Mouse (Mus musculus): ENCODE data around the gene Lbx2. TPM values are rescaled to one million over a fixed set of nuclear protein-coding genes. Genes with fewer than 3 reads are reported as not detected.
A peak's percentile ranks its signal among the peaks of the same experiment; 100 is the strongest.

Lbx2 gene
- total and polyA plus RNA-seq, 2 experiments from 2014 or later: 0.33 TPM; not detected in 1

DNA sequence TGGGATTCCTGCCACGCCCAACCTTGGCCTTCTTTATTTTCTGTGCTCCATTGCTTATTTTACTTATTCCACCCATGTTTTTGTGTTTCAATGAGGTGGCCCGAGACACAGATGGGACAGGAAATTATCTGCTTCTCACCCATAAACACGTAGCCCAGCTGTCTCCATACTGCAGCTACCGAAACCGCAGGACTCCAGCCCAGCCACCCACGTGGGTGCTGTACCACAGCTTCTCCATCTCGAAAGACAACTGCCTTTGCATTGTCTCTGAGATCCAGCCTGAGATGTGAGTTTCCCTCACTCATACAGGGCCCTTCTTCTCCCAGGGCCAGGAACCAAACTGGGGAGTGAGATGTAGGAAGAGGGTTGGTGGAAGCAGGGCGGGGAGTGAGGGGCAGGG is 20.2 kb upstream of the Lbx2 start:
- no peak for TF ChIP-seq CTCF (IDR thresholded peaks at IDR 0.05; ENCODE audit: low read depth)
- H3K4me3 ChIP-seq (ENCODE audit: low read depth, low read length): no peak overlapping the region
- no peak overlapping the region for H3K4me2 ChIP-seq (ENCODE audit: low read depth)
- WGBS: 43% methylated on average over 8 of the region's 8 CpGs
- peaks cover 52% of the 10 kb centered on the region for H3K27me3 ChIP-seq (ENCODE audit: insufficient read depth, low read length)
- no peak overlapping the region for H3K27ac ChIP-seq (ENCODE audit: low read depth, low read length)
- H3K9me3 ChIP-seq (ENCODE audit: low read length): no peaks in the 10 kb centered on the region
- no peaks in the 10 kb centered on the region for H3K36me3 ChIP-seq (ENCODE audit: insufficient read depth)
- no peak overlapping the region for H3K9ac ChIP-seq
- DNase-seq: no peak
- no peak for ATAC-seq
- H3K4me1 ChIP-seq (ENCODE audit: insufficient read depth): no peaks in the 10 kb centered on the region

DNA sequence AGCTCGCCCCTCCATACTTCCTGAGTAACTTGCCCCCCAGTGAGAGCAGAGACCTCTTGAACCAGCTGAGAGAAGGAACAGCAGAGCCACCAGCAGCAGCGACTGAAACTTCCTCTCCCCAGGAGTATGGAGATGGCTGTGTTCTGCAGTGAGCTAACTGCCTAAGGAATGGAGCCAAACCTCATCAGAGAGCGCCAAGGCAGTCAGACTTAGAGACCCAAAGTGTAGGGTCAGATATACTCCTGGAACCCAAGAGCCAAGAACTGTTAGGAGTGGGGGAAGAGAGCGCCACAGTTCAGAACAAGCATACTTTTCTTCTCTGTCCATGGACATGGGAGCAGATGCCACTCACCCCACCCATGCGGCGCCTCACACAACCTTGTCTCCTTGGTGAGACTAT is 19.7 kb upstream of the Lbx2 start:
- Histone ChIP-seq H3K27me3 (ENCODE audit: insufficient read depth, low read length) (peaks cover 56% of the 10 kb centered on the region), H3K27ac (ENCODE audit: low read depth, low read length) (no peak overlapping the region), H3K4me1 (ENCODE audit: insufficient read depth) (no peaks in the 10 kb centered on the region), H3K9ac (no peak overlapping the region), H3K9me3 (ENCODE audit: low read length) (no peaks in the 10 kb centered on the region), H3K4me2 (ENCODE audit: low read depth) (no peak overlapping the region), H3K36me3 (ENCODE audit: insufficient read depth) (no peaks in the 10 kb centered on the region), H3K4me3 (ENCODE audit: low read depth, low read length) (no peak overlapping the region)
- TF ChIP-seq CTCF (IDR thresholded peaks at IDR 0.05; ENCODE audit: low read depth): no peak
- WGBS: 26% methylated on average over 6 of the region's 6 CpGs
- ATAC-seq (no peak), DNase-seq (no peak)

DNA sequence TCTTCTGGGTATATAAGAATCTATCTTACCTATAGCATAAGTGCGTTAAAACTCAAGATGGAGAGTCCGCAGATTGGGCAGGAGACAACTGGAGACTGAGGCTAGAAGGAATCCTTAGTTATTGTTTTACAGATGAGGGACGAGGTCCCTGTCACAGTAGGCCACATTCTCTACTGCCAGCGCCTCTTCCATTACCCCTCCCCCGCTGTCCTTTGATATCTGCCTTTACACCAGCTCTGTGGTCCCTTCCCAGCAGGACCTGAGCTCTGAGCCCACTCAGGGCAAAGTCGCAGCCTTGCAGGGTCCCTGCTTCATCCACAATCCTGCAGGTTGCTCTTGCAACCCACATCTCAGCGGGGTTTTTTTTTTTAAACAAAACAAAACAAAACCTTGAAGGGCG is 17.9 kb upstream of the Lbx2 start:
- no peaks in the 10 kb centered on the region for H3K9me3 ChIP-seq (ENCODE audit: low read length)
- H3K4me3 ChIP-seq (ENCODE audit: low read depth, low read length): no peak overlapping the region
- H3K27me3 ChIP-seq (ENCODE audit: insufficient read depth, low read length): peaks cover 59% of the 10 kb centered on the region
- H3K4me2 ChIP-seq (ENCODE audit: low read depth): no peak overlapping the region
- no peak overlapping the region for H3K27ac ChIP-seq (ENCODE audit: low read depth, low read length)
- no peak overlapping the region for H3K9ac ChIP-seq
- WGBS: 3% methylated on average over 8 of the region's 8 CpGs
- ATAC-seq (no peak), DNase-seq (no peak)
- TF ChIP-seq CTCF (IDR thresholded peaks at IDR 0.05; ENCODE audit: low read depth): no peak
- H3K4me1 ChIP-seq (ENCODE audit: insufficient read depth): no peaks in the 10 kb centered on the region
- H3K36me3 ChIP-seq (ENCODE audit: insufficient read depth): no peaks in the 10 kb centered on the region

DNA sequence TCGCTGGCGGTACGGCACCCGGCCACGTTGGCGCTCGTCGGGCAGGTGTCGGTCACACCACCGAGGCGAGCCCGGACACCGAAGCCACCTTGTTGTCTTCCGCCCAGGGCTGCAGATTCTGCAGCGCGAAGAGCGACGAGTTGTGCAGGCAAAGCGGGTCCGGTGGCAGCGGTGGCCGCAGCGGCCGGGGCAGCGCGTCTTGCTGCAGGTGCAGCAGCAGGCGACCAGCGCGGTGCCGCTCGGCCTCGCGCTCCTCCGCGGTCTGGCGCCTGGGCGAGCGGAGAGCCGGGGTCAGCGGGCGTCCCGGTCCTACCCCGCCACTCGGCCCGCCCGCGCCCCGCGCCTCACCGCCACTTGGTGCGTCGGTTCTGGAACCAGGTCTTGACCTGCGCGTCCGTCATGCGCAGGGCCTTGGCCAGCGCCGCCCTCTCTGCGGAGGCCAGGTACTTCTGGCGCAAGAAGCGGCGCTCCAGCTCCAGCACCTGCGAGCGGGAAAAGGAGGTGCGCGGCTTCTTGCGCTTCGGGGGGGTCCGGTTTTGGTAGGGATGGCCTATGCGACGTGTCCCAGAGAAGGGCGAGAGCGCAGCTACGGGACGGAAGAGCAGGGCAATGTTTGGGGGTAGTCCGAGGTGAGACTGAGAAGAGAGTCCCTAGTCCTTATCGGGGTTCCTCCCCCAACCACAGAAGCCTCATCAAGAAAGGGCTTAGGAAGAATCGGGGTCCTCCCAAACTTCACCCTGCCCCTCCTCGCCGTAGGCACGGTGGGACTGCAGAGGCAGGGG is 17.3 kb upstream of the Lbx2 start:
- H3K27ac ChIP-seq (ENCODE audit: low read depth, low read length): no peak overlapping the region
- no peaks in the 10 kb centered on the region for H3K36me3 ChIP-seq (ENCODE audit: insufficient read depth)
- ATAC-seq (no peak), DNase-seq (no peak)
- H3K9me3 ChIP-seq (ENCODE audit: low read length): no peaks in the 10 kb centered on the region
- TF ChIP-seq CTCF (IDR thresholded peaks at IDR 0.05; ENCODE audit: low read depth): no peak
- 2% methylated on average over 81 of the region's 81 CpGs for WGBS
- H3K4me2 ChIP-seq (ENCODE audit: low read depth): no peak overlapping the region
- H3K9ac ChIP-seq: no peak overlapping the region
- H3K27me3 ChIP-seq (ENCODE audit: insufficient read depth, low read length): peaks cover 60% of the 10 kb centered on the region
- H3K4me1 ChIP-seq (ENCODE audit: insufficient read depth): no peaks in the 10 kb centered on the region
- H3K4me3 ChIP-seq (ENCODE audit: low read depth, low read length): 0 out of 2 replicates have a peak overlapping the region, but pooled peaks have one; percentile 9

DNA sequence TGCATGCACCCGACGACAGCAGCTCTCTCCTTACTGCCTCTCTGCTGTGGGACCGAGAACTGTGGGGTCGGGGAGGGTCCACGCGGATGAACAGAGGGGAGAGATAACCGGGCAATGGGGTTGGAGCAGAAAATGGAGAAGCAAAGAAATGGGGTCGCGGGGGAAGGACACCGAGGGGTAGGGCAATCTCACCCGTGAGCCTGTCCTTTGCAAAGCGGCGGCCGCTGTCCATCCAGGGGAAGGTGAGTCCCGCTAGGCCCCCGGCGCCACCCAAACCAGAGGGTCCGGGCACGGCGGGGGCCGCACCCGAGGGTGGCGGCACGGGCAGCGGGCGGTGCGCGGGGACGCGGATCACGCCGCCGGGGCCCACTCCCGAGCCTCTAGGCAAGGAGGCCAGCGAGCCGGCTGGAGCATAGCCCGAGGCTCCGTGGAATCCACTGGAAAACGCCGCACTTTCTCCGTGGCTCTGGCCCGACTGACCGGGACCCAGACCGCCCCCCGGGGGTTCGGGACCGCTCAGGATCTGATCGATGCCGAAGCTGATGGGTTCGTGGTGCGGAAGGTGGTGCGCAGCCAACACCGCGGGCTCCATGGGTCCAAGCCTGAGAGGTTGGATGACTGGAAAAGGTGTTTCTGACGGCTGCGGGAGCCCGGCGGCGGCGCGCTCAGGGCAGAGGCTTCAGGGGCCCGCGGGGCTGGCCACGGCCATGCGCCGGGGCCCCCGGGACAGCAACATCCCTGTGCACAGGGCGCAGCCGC is 16.5 kb upstream of the Lbx2 start:
- Histone ChIP-seq H3K27me3 (ENCODE audit: insufficient read depth, low read length) (peaks cover 67% of the 10 kb centered on the region), H3K4me1 (ENCODE audit: insufficient read depth) (no peaks in the 10 kb centered on the region), H3K9me3 (ENCODE audit: low read length) (no peaks in the 10 kb centered on the region), H3K36me3 (ENCODE audit: insufficient read depth) (no peaks in the 10 kb centered on the region), H3K9ac (no peak overlapping the region), H3K4me3 (ENCODE audit: low read depth, low read length) (no peak overlapping the region), H3K4me2 (ENCODE audit: low read depth) (no peak overlapping the region), H3K27ac (ENCODE audit: low read depth, low read length) (no peak overlapping the region)
- no peak; the same call in 1 of the 2 replicates for ATAC-seq
- 3% methylated on average over 68 of the region's 69 CpGs for WGBS
- no peak for TF ChIP-seq CTCF (IDR thresholded peaks at IDR 0.05; ENCODE audit: low read depth)
- DNase-seq: peak; percentile 16

DNA sequence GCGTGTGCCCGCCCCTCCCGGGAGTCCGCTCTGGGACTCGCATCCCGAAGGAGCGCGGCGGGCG is 16.1 kb upstream of the Lbx2 start, which contains the start of gene Tlx2:
Tlx2 (minus strand) TSS at position 47 of the 64 bp plus-strand sequence.
- H3K4me2 ChIP-seq (ENCODE audit: low read depth): no peak within 1 kb of the TSS
- DNase-seq: no peak
- no peak within 1 kb of the TSS for H3K9ac ChIP-seq
- no peak for TF ChIP-seq CTCF (IDR thresholded peaks at IDR 0.05; ENCODE audit: low read depth)
- WGBS: 1% methylated on average over 10 of the region's 10 CpGs
- peaks cover 66% of the 10 kb centered on the region for H3K27me3 ChIP-seq (ENCODE audit: insufficient read depth, low read length)
- no peak within 1 kb of the TSS for H3K4me3 ChIP-seq (ENCODE audit: low read depth, low read length)
- ATAC-seq: no peak
- H3K36me3 ChIP-seq (ENCODE audit: insufficient read depth): no peaks in the 10 kb centered on the region
- H3K4me1 ChIP-seq (ENCODE audit: insufficient read depth): no peaks in the 10 kb centered on the region
- no peaks in the 10 kb centered on the region for H3K9me3 ChIP-seq (ENCODE audit: low read length)
- no peak within 1 kb of the TSS for H3K27ac ChIP-seq (ENCODE audit: low read depth, low read length)

DNA sequence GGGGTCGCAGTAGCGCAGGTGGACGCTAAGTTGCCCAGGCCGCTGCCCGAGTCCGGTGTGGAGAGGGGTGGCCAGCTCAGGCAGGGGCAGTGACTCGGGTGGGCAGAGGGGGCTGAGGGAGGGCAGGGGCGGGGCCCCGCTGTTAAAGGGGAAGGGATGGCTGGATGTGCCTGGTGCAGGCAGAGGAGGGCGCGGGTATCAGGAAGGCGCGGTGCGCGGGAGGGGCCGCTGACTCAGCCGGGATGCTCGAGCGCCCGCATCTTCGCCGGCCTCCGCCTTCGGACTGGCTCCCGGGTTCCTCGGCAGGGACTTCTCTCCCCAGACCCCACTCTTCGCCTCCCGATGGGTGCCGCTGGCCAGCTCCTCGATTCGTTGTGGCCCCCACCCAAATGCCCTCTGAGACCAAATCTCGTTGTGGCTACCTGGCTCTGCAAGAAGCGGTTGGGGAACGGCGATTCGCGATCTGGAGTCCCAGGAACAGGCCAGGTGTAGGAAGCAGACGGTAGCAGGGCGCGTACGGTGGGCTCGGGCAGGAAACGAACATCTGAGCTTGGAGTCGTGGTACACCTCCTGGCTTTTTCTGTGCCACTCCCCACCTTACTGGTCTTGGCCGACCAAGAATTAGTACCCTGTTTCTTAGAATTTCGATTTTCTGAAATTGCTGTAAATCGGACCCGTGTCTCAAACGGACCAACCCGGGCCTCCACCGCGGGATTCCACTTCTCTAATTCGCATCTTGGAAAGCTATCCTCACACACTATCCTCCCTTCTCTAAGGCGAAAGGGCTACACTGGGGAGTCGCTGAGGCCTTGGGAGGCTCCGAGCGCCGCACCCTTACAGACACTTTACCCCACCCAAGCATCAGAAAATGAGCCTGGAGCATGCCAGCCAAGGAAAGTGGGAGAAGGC is 15.6 kb upstream of the Lbx2 start:
- 1% methylated on average over 58 of the region's 58 CpGs for WGBS
- no peaks in the 10 kb centered on the region for H3K4me1 ChIP-seq (ENCODE audit: insufficient read depth)
- H3K4me2 ChIP-seq (ENCODE audit: low read depth): no peak overlapping the region
- H3K9ac ChIP-seq: no peak overlapping the region
- TF ChIP-seq CTCF (IDR thresholded peaks at IDR 0.05; ENCODE audit: low read depth): no peak
- no peaks in the 10 kb centered on the region for H3K9me3 ChIP-seq (ENCODE audit: low read length)
- peaks cover 66% of the 10 kb centered on the region for H3K27me3 ChIP-seq (ENCODE audit: insufficient read depth, low read length)
- peak; percentile 84 for DNase-seq
- H3K36me3 ChIP-seq (ENCODE audit: insufficient read depth): no peaks in the 10 kb centered on the region
- H3K4me3 ChIP-seq (ENCODE audit: low read depth, low read length): no peak overlapping the region
- no peak for ATAC-seq
- H3K27ac ChIP-seq (ENCODE audit: low read depth, low read length): no peak overlapping the region

Data from forebrain, postnatal 0 days (tissue).